Comparison of ENCODE assay signal across 10 mouse cellular contexts in genomic region chr2:32751665-32752033, GRCm38 (mm10). TPM values are rescaled to one million over a fixed set of nuclear protein-coding genes. Genes with fewer than 3 reads are reported as not detected.
DNase-seq lines count a peak whose midpoint lies in the region; ATAC-seq and TF ChIP-seq lines count a peak whose summit lies in the region.
"Had no signal": no experiment of that assay in that cellular context is flagged by ENCODE, and none has a peak within 500 bp of the region (broad histone marks: within the 10 kb centered on the region; RNA-seq: fewer than 3 reads in every experiment).

No protein-coding gene starts in this region.

- ATAC-seq in hindbrain, embryonic 12.5 days (ENCODE audit: low FRiP score), result no peak
- no peak for ATAC-seq in liver, embryonic 16.5 days (ENCODE audit: low read depth)
- ATAC-seq: inflammation-experienced regulatory T-cells, adult 6 months had no signal

- H3K9me3 ChIP-seq in heart, embryonic 10.5 days, result no peaks in the 10 kb centered on the region
- H3K9me3 ChIP-seq in ES-E14 (ENCODE audit: control insufficient read depth, insufficient read depth, low read depth, low read length), result no peaks in the 10 kb centered on the region
- no peaks in the 10 kb centered on the region for H3K9me3 ChIP-seq in hindbrain, embryonic 12.5 days (replicated peaks)
- no peaks in the 10 kb centered on the region for H3K9me3 ChIP-seq in liver, embryonic 16.5 days (replicated peaks; ENCODE audit: control insufficient read depth, low read length)

- H3K27ac ChIP-seq in heart, embryonic 10.5 days, result peak overlapping the region; percentile 60
- H3K27ac ChIP-seq in ES-E14 (ENCODE audit: insufficient read depth, low read depth, low read length, poor library complexity, severe bottlenecking), result no peak overlapping the region
- H3K27ac ChIP-seq in hindbrain, embryonic 12.5 days, result peak overlapping the region; percentile 88
- no peak overlapping the region for H3K27ac ChIP-seq in liver, embryonic 16.5 days (ENCODE audit: low read length)

- 35% methylated on average over 9 of the region's 10 CpGs for WGBS in heart, embryonic 10.5 days
- 17% methylated on average over 9 of the region's 10 CpGs for WGBS in hindbrain, embryonic 12.5 days
- WGBS in liver, embryonic 16.5 days (ENCODE audit: insufficient replicate concordance), result 59% methylated on average over 9 of the region's 10 CpGs

- peak overlapping the region; percentile 60 for H3K4me3 ChIP-seq in heart, embryonic 10.5 days
- peak overlapping the region; percentile 49 to 50 for H3K4me3 ChIP-seq in ES-E14 (ENCODE audit: insufficient read depth in 1 of 2, low read depth in 1 of 2, low read length in 2 of 2, poor library complexity in 1 of 2, severe bottlenecking in 1 of 2)
- H3K4me3 ChIP-seq in hindbrain, embryonic 12.5 days, result peak overlapping the region; percentile 35
- peak overlapping the region; percentile 24 for H3K4me3 ChIP-seq in liver, embryonic 16.5 days (ENCODE audit: low read depth, low read length)

- no peak overlapping the region for H3K9ac ChIP-seq in ES-E14 (ENCODE audit: insufficient read depth, low read depth, low read length, poor library complexity, severe bottlenecking)
- H3K9ac ChIP-seq in hindbrain, embryonic 12.5 days, result peak overlapping the region; percentile 63
- H3K9ac ChIP-seq in liver, embryonic 16.5 days (ENCODE audit: low read depth, low read length), result no peak overlapping the region

- H3K36me3 ChIP-seq in heart, embryonic 10.5 days, result peaks cover 54% of the 10 kb centered on the region
- no peaks in the 10 kb centered on the region; the same call in 1 of the 2 replicates for H3K36me3 ChIP-seq in ES-E14 (ENCODE audit: control insufficient read depth, insufficient read depth, low read length, poor library complexity, severe bottlenecking)
- peaks cover 47% of the 10 kb centered on the region for H3K36me3 ChIP-seq in hindbrain, embryonic 12.5 days
- H3K36me3 ChIP-seq in liver, embryonic 16.5 days (ENCODE audit: control insufficient read depth, insufficient read depth), result no peaks in the 10 kb centered on the region

- H3K4me2 ChIP-seq in hindbrain, embryonic 12.5 days (replicated peaks), result peak overlapping the region; percentile 57
- peak overlapping the region; percentile 42 for H3K4me2 ChIP-seq in liver, embryonic 16.5 days (ENCODE audit: low read depth, low read length)

- H3K27me3 ChIP-seq in heart, embryonic 10.5 days (ENCODE audit: insufficient read depth, poor library complexity, severe bottlenecking), result peaks cover 19% of the 10 kb centered on the region
- H3K27me3 ChIP-seq in hindbrain, embryonic 12.5 days, result no peaks in the 10 kb centered on the region
- no peaks in the 10 kb centered on the region for H3K27me3 ChIP-seq in liver, embryonic 16.5 days (ENCODE audit: control insufficient read depth, insufficient read depth, low read depth, low read length)

- in situ Hi-C loops in ES-E14 (cut with MboI; ENCODE audit: low sequenced_read_pairs in 2 of 2, unreplicated experiment in 2 of 2), result no loop called here

- no peak for DNase-seq in heart, embryonic 10.5 days (ENCODE audit: low spot score)
- DNase-seq in heart, adult 8-10 months (ENCODE audit: low spot score), result no peak
- no peak for DNase-seq in ES-E14 (ENCODE audit: low read depth, low spot score)
- DNase-seq in urinary bladder, postnatal 14 days (ENCODE audit: low spot score), result no peak
- no peak for DNase-seq in T-cell, adult 2 months (ENCODE audit: low spot score)
- DNase-seq in layer of hippocampus, postnatal 36 days, result no peak
- DNase-seq: cerebellum, postnatal 25 days had no signal

- H3K4me1 ChIP-seq in heart, embryonic 10.5 days, result peaks cover 21% of the 10 kb centered on the region
- H3K4me1 ChIP-seq in ES-E14 (ENCODE audit: control insufficient read depth in 2 of 2, insufficient read depth in 2 of 2, low read length in 2 of 2, poor library complexity in 1 of 2), result peaks cover 2 to 3% of the 10 kb centered on the region in 2 experiments; a peak in 2 of 4 replicates
- peaks cover 24% of the 10 kb centered on the region for H3K4me1 ChIP-seq in hindbrain, embryonic 12.5 days
- H3K4me1 ChIP-seq in liver, embryonic 16.5 days (ENCODE audit: control insufficient read depth, low read depth, low read length), result peaks cover under 1% of the 10 kb centered on the region; the same call in 1 of the 2 replicates

TF ChIP-seq in ES-E14, 5 proteins besides CTCF, POLR2A, EP300 and RAD21:
- TF ChIP-seq MAFK (IDR thresholded peaks at IDR 0.05; ENCODE audit: insufficient read depth, low read depth, low read length), result no peak
- no peak for TF ChIP-seq ZNF384 (IDR thresholded peaks at IDR 0.05; ENCODE audit: low read depth, low read length)
- no peak for TF ChIP-seq HCFC1 (IDR thresholded peaks at IDR 0.05; ENCODE audit: borderline replicate concordance, insufficient read depth, low read length)
- no peak for TF ChIP-seq ZC3H11A (IDR thresholded peaks at IDR 0.05; ENCODE audit: borderline replicate concordance, low read depth, low read length)
- no peak for TF ChIP-seq CHD2 (IDR thresholded peaks at IDR 0.05; ENCODE audit: low read depth, low read length)

RNA-seq across cellular contexts. Expression of gene Tor2a, which starts 5.4 kb away (rescaled TPM):
- 46.2 and 57.2 TPM in 2 replicates for polyA plus RNA-seq in heart, embryonic 10.5 days (2016; fragmentation: Nextera tagmentation; extraction: Ambion mirVana)
- 10 to 100 TPM in 1 of 4 experiments, 1 to 10 TPM in 3; 7.8 to 10.1 (median 8.2) TPM for total RNA-seq in heart, adult 8-10 months (2022)
- 75.9 and 124 TPM in 2 replicates for total RNA-seq in ES-E14 (2012; rRNA removed)
- polyA plus RNA-seq in hindbrain, embryonic 12.5 days (2016; fragmentation: Nextera tagmentation; extraction: Ambion mirVana), result 52.1 and 55.9 TPM in 2 replicates
- polyA plus RNA-seq in liver, embryonic 16.5 days (2015; fragmentation: Nextera tagmentation; extraction: Ambion mirVana), result 25.7 and 26.1 TPM in 2 replicates
- 10 to 100 TPM; 30.0 to 31.6 TPM for total RNA-seq in layer of hippocampus, postnatal 36 days (2021)

RNA-seq across cellular contexts. Expression of gene 6330409D20Rik, which starts 10.8 kb away (rescaled TPM):
- polyA plus RNA-seq in heart, embryonic 10.5 days (2016; fragmentation: Nextera tagmentation; extraction: Ambion mirVana), result 0.28 TPM in 1 of 2 replicates, not detected in the other
- total RNA-seq in heart, adult 8-10 months (2022), result not detected
- total RNA-seq in ES-E14 (2012; rRNA removed), result not detected in 2 replicates
- polyA plus RNA-seq in hindbrain, embryonic 12.5 days (2016; fragmentation: Nextera tagmentation; extraction: Ambion mirVana), result 1.6 and 2.0 TPM in 2 replicates
- not detected in 2 replicates for polyA plus RNA-seq in liver, embryonic 16.5 days (2015; fragmentation: Nextera tagmentation; extraction: Ambion mirVana)
- total RNA-seq in layer of hippocampus, postnatal 36 days (2021), result 1 to 10 TPM; 1.2 to 1.3 TPM

RNA-seq across cellular contexts. Expression of gene Ttc16, which starts 23.8 kb away (rescaled TPM):
- polyA plus RNA-seq in heart, embryonic 10.5 days (2016; fragmentation: Nextera tagmentation; extraction: Ambion mirVana), result 0.29 and 0.52 TPM in 2 replicates
- total RNA-seq in heart, adult 8-10 months (2022), result under 1 TPM in 1 of 4 experiments, not detected in 3; 0.19 TPM
- 0.94 and 2.2 TPM in 2 replicates for total RNA-seq in ES-E14 (2012; rRNA removed)
- 0.63 and 1.1 TPM in 2 replicates for polyA plus RNA-seq in hindbrain, embryonic 12.5 days (2016; fragmentation: Nextera tagmentation; extraction: Ambion mirVana)
- polyA plus RNA-seq in liver, embryonic 16.5 days (2015; fragmentation: Nextera tagmentation; extraction: Ambion mirVana), result 0.07 and 0.11 TPM in 2 replicates
- total RNA-seq in layer of hippocampus, postnatal 36 days (2021), result 1 to 10 TPM in 1 of 2 experiments, under 1 TPM in 1; 0.85 to 1.1 TPM

RNA-seq across cellular contexts. Expression of gene Ptrh1, which starts 23.9 kb away (rescaled TPM):
- 5.1 and 5.6 TPM in 2 replicates for polyA plus RNA-seq in heart, embryonic 10.5 days (2016; fragmentation: Nextera tagmentation; extraction: Ambion mirVana)
- 1 to 10 TPM; 2.7 to 4.0 (median 3.2) TPM for total RNA-seq in heart, adult 8-10 months (2022)
- 14.9 and 20.9 TPM in 2 replicates for total RNA-seq in ES-E14 (2012; rRNA removed)
- 4.6 and 5.6 TPM in 2 replicates for polyA plus RNA-seq in hindbrain, embryonic 12.5 days (2016; fragmentation: Nextera tagmentation; extraction: Ambion mirVana)
- 1.2 TPM in 2 replicates for polyA plus RNA-seq in liver, embryonic 16.5 days (2015; fragmentation: Nextera tagmentation; extraction: Ambion mirVana)
- total RNA-seq in layer of hippocampus, postnatal 36 days (2021), result 1 to 10 TPM; 5.2 to 6.9 TPM

RNA-seq across cellular contexts. Expression of gene Sh2d3c, which starts 30.8 kb away (rescaled TPM):
- 34.8 and 35.4 TPM in 2 replicates for polyA plus RNA-seq in heart, embryonic 10.5 days (2016; fragmentation: Nextera tagmentation; extraction: Ambion mirVana)
- 10 to 100 TPM; 16.4 to 28.8 (median 21.7) TPM for total RNA-seq in heart, adult 8-10 months (2022)
- total RNA-seq in ES-E14 (2012; rRNA removed), result 1.7 and 1.8 TPM in 2 replicates
- 33.5 and 34.8 TPM in 2 replicates for polyA plus RNA-seq in hindbrain, embryonic 12.5 days (2016; fragmentation: Nextera tagmentation; extraction: Ambion mirVana)
- polyA plus RNA-seq in liver, embryonic 16.5 days (2015; fragmentation: Nextera tagmentation; extraction: Ambion mirVana), result 7.1 and 8.6 TPM in 2 replicates
- 10 to 100 TPM; 18.7 to 19.1 TPM for total RNA-seq in layer of hippocampus, postnatal 36 days (2021)

Comparison
In these comparisons a context has a peak if more than half of its experiments do, and no peak if none do; other contexts are left out.
1. H3K27ac ChIP-seq: peak in heart, embryonic 10.5 days (single experiment) and hindbrain, embryonic 12.5 days (single experiment); none in ES-E14 (single experiment) and liver, embryonic 16.5 days (single experiment).
2. Peak in every context shown above with its lines, with median percentiles within 50 percentile points of each other: H3K4me3 ChIP-seq.